Mouse (Mus musculus): ENCODE measurements around the gene Vipr1. TPM values are rescaled to one million over a fixed set of nuclear protein-coding genes. Genes with fewer than 3 reads are reported as not detected.

Vipr1 gene
- polyA plus RNA-seq, 1 experiment, result 0.72 TPM

DNA sequence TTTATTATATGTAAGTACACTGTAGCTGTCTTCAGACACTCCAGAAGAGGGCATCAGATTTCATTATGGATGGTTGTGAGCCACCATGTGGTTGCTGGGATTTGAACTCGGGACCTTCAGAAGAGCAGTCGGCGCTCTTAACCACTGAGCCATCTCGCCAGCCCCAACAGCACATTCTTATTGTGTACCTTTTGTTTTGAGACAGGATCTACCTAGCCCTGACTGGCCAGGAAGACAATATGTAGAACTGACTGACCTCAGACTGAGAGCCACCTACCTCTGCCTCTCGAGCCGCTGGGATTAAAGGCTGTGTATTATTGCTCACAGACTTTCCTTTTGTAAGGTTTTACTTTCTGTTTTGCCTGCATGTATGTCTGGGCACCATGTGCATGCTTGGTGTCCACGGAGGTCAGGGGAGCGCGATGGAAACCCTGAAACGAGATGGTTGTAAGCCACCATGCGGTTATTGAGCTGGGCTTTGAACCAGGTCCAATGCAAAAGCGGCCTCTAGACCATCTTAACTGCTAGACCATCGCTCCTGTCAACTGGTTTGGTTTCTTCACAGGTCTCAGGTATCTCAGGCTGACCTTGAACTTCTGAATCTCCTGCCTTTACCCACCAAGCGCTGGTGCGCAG is 75.7 kb downstream of the Vipr1 start:
- Histone ChIP-seq H3K4me3 (replicated peaks; ENCODE audit: control insufficient read depth, low read depth, low read length) (peak overlapping the region; percentile 95), H3K27ac (ENCODE audit: control insufficient read depth, insufficient read depth, low read depth, low read length, poor library complexity) (peak overlapping the region; percentile 75), H3K4me1 (ENCODE audit: control insufficient read depth, insufficient read depth, low read length) (peaks cover 1% of the 10 kb centered on the region; the same call in 1 of the 2 replicates)
- TF ChIP-seq POLR2A (IDR thresholded peaks at IDR 0.05; ENCODE audit: borderline replicate concordance, control insufficient read depth, low read depth, low read length) (no peak), CTCF (IDR thresholded peaks at IDR 0.05; ENCODE audit: control insufficient read depth, insufficient read depth, low read length) (no peak)
- WGBS, result 63% methylated on average over 15 of the region's 15 CpGs

DNA sequence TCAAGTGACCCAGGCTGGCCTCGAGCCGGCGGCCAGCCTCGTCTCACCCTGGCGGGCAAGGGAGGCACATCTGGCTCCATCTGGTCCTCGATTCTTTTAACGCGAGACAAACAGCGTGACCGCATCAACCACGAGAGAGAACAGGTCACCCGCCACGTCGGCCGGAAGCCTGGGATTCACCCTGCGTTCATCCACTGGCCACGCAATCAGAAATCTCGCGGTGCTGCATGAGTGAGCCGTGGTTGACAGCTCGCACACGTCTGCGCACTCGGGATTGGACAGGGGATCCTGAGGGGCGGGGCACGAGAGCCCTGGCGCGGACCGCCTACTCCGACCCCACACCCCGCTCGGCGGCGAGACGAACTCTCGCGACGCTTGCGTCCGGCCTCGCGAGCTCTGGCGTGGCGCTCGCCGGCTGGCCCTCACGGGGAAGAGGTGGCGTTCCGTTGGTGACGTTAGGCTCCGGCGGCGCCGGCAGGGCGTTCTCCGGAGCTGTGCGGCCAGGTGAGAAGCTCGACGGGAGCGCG is 76.3 kb downstream of the Vipr1 start, which contains the start of gene Nktr:
Gene Nktr (plus strand): TSS at position 378 of the 527 bp plus-strand sequence.
- H3K27ac ChIP-seq (ENCODE audit: control insufficient read depth, insufficient read depth, low read depth, low read length, poor library complexity), result peak within 1 kb of the TSS; percentile 75
- peak within 1 kb of the TSS; percentile 95 for H3K4me3 ChIP-seq (replicated peaks; ENCODE audit: control insufficient read depth, low read depth, low read length)
- peaks cover 1% of the 10 kb centered on the region; the same call in 1 of the 2 replicates for H3K4me1 ChIP-seq (ENCODE audit: control insufficient read depth, insufficient read depth, low read length)
- no peak for TF ChIP-seq CTCF (IDR thresholded peaks at IDR 0.05; ENCODE audit: control insufficient read depth, insufficient read depth, low read length)
- peak; percentile 89 for TF ChIP-seq POLR2A (IDR thresholded peaks at IDR 0.05; ENCODE audit: borderline replicate concordance, control insufficient read depth, low read depth, low read length)
- under 1% methylated on average over 61 of the region's 61 CpGs for WGBS

DNA sequence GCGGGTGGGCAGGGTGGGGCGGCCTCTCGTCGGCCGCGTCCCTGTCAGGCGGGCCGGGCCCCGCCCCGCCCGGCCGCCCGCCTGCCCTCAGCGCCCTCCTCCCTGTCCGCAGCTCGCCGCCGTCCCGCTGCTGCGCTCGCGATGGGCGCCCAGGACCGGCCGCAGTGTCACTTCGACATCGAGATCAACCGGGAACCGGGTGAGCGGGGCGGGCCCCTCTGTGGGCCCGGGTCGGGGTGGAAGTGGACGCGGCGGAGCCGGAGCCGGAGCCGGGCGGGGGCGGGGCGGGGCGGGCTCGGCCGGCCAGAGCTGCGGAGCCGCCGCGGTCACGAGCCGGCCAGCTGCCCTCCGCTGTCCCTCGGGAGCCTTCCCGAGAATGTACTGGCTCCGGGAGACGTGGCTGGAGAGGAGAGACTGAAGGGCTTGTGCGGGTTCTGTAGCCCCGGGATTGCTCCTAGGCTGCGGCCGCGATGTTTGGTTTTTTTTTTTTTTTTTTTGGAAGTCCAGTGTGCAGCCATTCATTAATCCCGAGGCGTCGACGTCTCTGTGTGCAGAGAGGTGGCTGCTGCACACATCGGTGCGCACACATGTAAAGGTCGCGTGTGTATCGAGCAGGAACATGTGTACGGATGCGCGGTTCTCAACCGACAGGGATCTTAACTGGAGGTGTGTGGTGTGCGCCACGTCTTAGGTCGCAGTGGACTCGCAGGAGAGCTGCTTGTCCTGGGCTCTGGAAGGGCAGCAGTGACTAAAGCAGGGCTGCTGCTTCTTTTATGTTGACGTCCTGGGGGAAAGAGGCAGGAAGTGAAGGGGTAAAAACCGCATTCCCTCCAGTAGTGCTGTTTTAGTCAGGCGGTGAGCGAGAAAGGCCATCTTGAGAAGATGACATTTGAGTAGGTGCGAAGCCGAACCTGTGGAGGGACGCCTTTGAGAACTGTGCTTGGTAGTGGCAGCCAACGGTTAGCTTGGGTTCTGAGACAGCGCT is 77.1 kb downstream of the Vipr1 start:
- peaks cover 1% of the 10 kb centered on the region; the same call in 1 of the 2 replicates for H3K4me1 ChIP-seq (ENCODE audit: control insufficient read depth, insufficient read depth, low read length)
- peak overlapping the region; percentile 75 for H3K27ac ChIP-seq (ENCODE audit: control insufficient read depth, insufficient read depth, low read depth, low read length, poor library complexity)
- under 1% methylated on average over 81 of the region's 87 CpGs for WGBS

More for the DNA sequence above, 77.1 kb downstream of the Vipr1 start:
- TF ChIP-seq CTCF (IDR thresholded peaks at IDR 0.05; ENCODE audit: control insufficient read depth, insufficient read depth, low read length), result no peak
- peak overlapping the region; percentile 95 for H3K4me3 ChIP-seq (replicated peaks; ENCODE audit: control insufficient read depth, low read depth, low read length)

Other genes with a start within 250 kb of the Vipr1 start
- not detected in 2 replicates for gene Cck, start 147.0 kb upstream of the Vipr1 start, polyA plus RNA-seq (2011; ENCODE audit: insufficient read depth, insufficient read length, low replicate concordance, missing spikeins)
- not detected in 2 replicates for gene Lyzl4, start 620 bp upstream of the Vipr1 start, polyA plus RNA-seq (2011; ENCODE audit: insufficient read depth, insufficient read length, low replicate concordance, missing spikeins)
- gene Sec22c, start 62.8 kb downstream of the Vipr1 start, polyA plus RNA-seq (2011; ENCODE audit: insufficient read depth, insufficient read length, low replicate concordance, missing spikeins), result 4.5 and 8.3 TPM in 2 replicates
- gene Ss18l2, start 67.6 kb downstream of the Vipr1 start, polyA plus RNA-seq (2011; ENCODE audit: insufficient read depth, insufficient read length, low replicate concordance, missing spikeins), result 39.6 and 72.1 TPM in 2 replicates
- gene Nktr, start 76.5 kb downstream of the Vipr1 start, polyA plus RNA-seq (2011; ENCODE audit: insufficient read depth, insufficient read length, low replicate concordance, missing spikeins), result 41.4 and 50.9 TPM in 2 replicates
- gene Zfp651, start 116.6 kb downstream of the Vipr1 start, polyA plus RNA-seq (2011; ENCODE audit: insufficient read depth, insufficient read length, low replicate concordance, missing spikeins), result 2.0 and 3.0 TPM in 2 replicates
- gene Klhl40, start 134.9 kb downstream of the Vipr1 start, polyA plus RNA-seq (2011; ENCODE audit: insufficient read depth, insufficient read length, low replicate concordance, missing spikeins), result 0.62 and 1.1 TPM in 2 replicates
- gene Hhatl, start 149.8 kb downstream of the Vipr1 start, polyA plus RNA-seq (2011; ENCODE audit: insufficient read depth, insufficient read length, low replicate concordance, missing spikeins), result not detected in 2 replicates
- gene Ccdc13, start 196.7 kb downstream of the Vipr1 start, polyA plus RNA-seq (2011; ENCODE audit: insufficient read depth, insufficient read length, low replicate concordance, missing spikeins), result not detected in 2 replicates
- gene Higd1a, start 215.6 kb downstream of the Vipr1 start, polyA plus RNA-seq (2011; ENCODE audit: insufficient read depth, insufficient read length, low replicate concordance, missing spikeins), result 52.3 and 68.9 TPM in 2 replicates

Data from bone marrow, adult 2 months (tissue).